Mouse (Mus musculus) ES-E14 (cell line): ENCODE measurements around the gene Polr3f.

ENCODE experiments used
- CHD2 ChIP-seq: IDR thresholded peaks from 2 replicates; pipeline ENCODE4 v1.6.1; 2014; ENCODE audit warnings: mild to moderate bottlenecking, low read depth, low read length, inconsistent platforms
- MAFK ChIP-seq: IDR thresholded peaks from 2 replicates; pipeline ENCODE4 v1.6.1; 2014; ENCODE audit warnings: mild to moderate bottlenecking, low read depth, low read length, inconsistent platforms; ENCODE audit not compliant: insufficient read depth
- ZC3H11A ChIP-seq: IDR thresholded peaks from 2 replicates; pipeline ENCODE4 v1.6.1; 2012; ENCODE audit warnings: low read depth, mild to moderate bottlenecking, inconsistent platforms, low read length, borderline replicate concordance

DNA sequence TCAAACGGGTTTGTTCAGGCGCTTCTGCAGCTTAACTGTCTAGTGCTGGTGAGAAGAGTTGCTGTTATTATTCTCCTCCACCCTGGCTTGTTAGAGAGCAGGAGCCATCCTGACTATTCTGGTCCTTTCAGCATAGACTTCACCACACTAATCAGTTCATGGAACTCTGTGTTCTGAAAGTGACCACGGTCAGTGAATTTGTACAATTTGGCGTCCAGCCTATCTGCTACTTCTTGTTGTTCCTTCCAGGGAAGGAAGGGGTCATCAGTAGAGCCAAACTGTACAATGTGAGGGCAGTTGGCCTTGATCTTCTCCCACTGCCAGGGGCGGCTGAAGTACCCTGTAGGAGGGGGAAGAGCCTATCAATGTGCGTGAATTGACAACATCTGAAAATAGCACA lies 16.2 kb downstream of the Polr3f start:
- TF ChIP-seq CHD2 (no peak), ZC3H11A (no peak), MAFK (no peak)
